Mouse (Mus musculus) mature B cell (primary cell): ENCODE data around the gene Trim11.

Experiments
- in situ Hi-C: fragments of 300-500 bp; cut with MboI; formaldehyde crosslinking; loops from 2 replicates; pipeline ENCODE4 v1.14.3; 2019

Gene Trim11

GRCm38 (mm10) chr11:58980381-58980990, 2.6 kb downstream of the Trim11 start:
- in situ Hi-C loops: no loop called here

- in situ Hi-C loops: no loop called here
Observed at GRCm38 (mm10) chr11:58981541-58982447, 3.9 kb downstream of the Trim11 start.

- in situ Hi-C loops: no loop called here
Observed at GRCm38 (mm10) chr11:58982471-58983097, 4.7 kb downstream of the Trim11 start.

GRCm38 (mm10) chr11:58983691-58984341, 5.9 kb downstream of the Trim11 start:
- in situ Hi-C loops: no loop called here

- in situ Hi-C loops: no loop called here
Observed at GRCm38 (mm10) chr11:58984657-58985056, 6.8 kb downstream of the Trim11 start.

- in situ Hi-C loops: no loop called here
Observed at GRCm38 (mm10) chr11:58985299-58985917, 7.5 kb downstream of the Trim11 start.

GRCm38 (mm10) chr11:58989166-58989565, 11.3 kb downstream of the Trim11 start:
- in situ Hi-C loops: no loop called here

- in situ Hi-C loops: no loop called here
Observed at GRCm38 (mm10) chr11:58990141-58990540, 12.2 kb downstream of the Trim11 start.

- in situ Hi-C loops: no loop called here
Observed at GRCm38 (mm10) chr11:58990794-58991193, 12.9 kb downstream of the Trim11 start.

GRCm38 (mm10) chr11:58991911-58992310, 14.0 kb downstream of the Trim11 start:
- in situ Hi-C loops: no loop called here

GRCm38 (mm10) chr11:58993091-58993670, 15.3 kb downstream of the Trim11 start:
- in situ Hi-C loops: no loop called here

- in situ Hi-C loops: no loop called here
Observed at GRCm38 (mm10) chr11:58994337-58994826, 16.5 kb downstream of the Trim11 start.

GRCm38 (mm10) chr11:58995061-58995806, 17.3 kb downstream of the Trim11 start:
- in situ Hi-C loops: no loop called here

GRCm38 (mm10) chr11:58995807-58996370, 18.0 kb downstream of the Trim11 start:
- in situ Hi-C loops: no loop called here

GRCm38 (mm10) chr11:58997541-58997940, 19.6 kb downstream of the Trim11 start:
- in situ Hi-C loops: no loop called here

GRCm38 (mm10) chr11:58999158-58999557, 21.3 kb downstream of the Trim11 start:
- in situ Hi-C loops: no loop called here

- in situ Hi-C loops: no loop called here
Observed at GRCm38 (mm10) chr11:58999830-59000229, 21.9 kb downstream of the Trim11 start.

- in situ Hi-C loops: no loop called here
Observed at GRCm38 (mm10) chr11:59000635-59001034, 22.7 kb downstream of the Trim11 start.

- in situ Hi-C loops: no loop called here
Observed at GRCm38 (mm10) chr11:59002327-59003079, 24.6 kb downstream of the Trim11 start.
